Mouse (Mus musculus): Measurements from ENCODE around the gene Cyb561d2.
"Not testable (repeated sequence)": the region's sequence is repeated elsewhere in the genome, so short reads cannot be mapped to it uniquely, and the experiment has no call there.

Gene Cyb561d2

GRCm38 (mm10) chr9:107541474-107542351, at the start of gene Cyb561d2, which contains the start of gene Nprl2:
Gene Cyb561d2 (minus strand): TSS chr9:107542193.
Gene Nprl2 (plus strand): TSS chr9:107542226.
- peak; percentile 86 to 92 for DNase-seq (ENCODE audit: low spot score in 2 of 2)

DNA sequence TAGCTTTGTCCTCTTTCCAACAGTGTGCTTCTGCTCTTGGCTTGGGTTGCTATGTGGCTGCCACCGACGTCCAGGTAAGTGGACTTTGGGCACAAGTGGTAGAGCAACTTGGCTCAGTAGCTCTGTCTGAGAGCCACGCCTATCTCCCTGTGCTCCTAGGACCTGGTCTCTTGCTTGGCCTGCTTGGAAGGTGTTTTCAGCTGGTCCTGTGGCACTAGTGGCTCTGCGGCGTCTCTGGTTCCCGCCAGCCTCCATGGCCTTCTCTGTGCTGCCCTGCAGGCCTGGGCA, 48.7 kb upstream of the Cyb561d2 start:
- no peak for DNase-seq (ENCODE audit: low spot score in 2 of 2)

GRCm38 (mm10) chr9:107590058-107590772, 48.2 kb upstream of the Cyb561d2 start:
- DNase-seq (ENCODE audit: low spot score in 2 of 2) = no peak

DNA sequence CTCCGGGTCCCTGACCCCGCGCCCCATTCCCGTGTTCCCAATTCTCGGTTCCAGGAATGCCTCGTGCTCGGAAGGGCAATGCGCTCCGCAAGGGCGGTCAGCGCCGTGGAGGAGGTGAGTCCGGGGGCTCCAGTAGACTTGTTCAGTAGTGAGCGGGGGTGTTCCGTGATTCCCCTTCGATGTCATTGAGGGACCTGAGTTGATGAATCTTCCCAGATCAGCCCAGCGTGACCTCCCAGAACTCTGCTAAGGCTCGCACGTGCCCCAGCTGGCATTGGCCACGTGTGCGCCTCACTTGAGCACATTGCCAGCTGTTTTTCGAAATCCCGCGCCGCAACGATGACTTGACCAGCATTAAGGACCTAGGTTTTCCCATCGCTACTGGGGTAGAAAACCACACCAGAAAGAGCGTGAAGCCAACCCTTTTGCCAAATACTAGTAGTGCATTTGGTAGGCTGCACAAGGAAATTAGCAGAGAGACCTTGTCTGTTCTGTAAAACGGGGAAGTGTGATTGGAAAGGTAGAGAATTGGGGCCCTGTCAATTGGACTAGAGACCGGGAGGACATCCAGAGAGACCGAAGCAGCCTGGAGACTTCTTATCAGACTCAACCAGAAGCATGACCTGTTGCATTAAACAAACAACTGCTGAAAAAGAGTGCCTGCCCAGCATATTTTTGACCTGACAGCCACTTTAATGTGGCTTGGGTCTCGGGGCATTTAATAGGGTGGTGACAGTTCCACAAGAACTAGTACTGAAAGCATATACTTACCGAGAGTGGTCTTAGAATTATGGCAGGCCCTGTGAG, 46.0 kb upstream of the Cyb561d2 start:
- no peak for DNase-seq (ENCODE audit: low spot score in 2 of 2)

GRCm38 (mm10) chr9:107586974-107587832, 45.2 kb upstream of the Cyb561d2 start, which contains the start of gene Ifrd2:
Gene Ifrd2 (plus strand): TSS chr9:107587642.
- peak; percentile 88 to 93 for DNase-seq (ENCODE audit: low spot score in 2 of 2)

GRCm38 (mm10) chr9:107586504-107586903, 44.5 kb upstream of the Cyb561d2 start:
- no peak for DNase-seq (ENCODE audit: low spot score in 2 of 2)

DNA sequence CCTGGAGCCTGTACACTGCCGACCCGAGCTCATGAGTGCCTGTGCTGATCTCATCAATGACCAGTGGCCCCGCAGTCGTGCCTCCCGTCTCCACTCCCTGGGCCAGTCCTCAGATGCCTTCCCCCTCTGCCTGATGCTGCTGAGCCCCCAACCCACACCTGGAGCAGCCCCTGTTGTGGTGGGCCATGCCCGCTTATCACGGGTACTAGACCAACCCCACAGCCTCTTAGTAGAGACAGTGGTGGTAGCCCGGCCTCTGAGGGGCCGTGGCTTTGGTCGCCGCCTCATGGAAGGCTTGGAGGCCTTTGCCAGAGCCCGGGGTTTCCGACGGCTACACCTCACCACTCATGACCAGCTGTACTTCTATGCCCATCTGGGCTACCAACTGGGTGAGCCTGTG, 41.2 kb upstream of the Cyb561d2 start:
- no peak for DNase-seq (ENCODE audit: low spot score in 2 of 2)

DNA sequence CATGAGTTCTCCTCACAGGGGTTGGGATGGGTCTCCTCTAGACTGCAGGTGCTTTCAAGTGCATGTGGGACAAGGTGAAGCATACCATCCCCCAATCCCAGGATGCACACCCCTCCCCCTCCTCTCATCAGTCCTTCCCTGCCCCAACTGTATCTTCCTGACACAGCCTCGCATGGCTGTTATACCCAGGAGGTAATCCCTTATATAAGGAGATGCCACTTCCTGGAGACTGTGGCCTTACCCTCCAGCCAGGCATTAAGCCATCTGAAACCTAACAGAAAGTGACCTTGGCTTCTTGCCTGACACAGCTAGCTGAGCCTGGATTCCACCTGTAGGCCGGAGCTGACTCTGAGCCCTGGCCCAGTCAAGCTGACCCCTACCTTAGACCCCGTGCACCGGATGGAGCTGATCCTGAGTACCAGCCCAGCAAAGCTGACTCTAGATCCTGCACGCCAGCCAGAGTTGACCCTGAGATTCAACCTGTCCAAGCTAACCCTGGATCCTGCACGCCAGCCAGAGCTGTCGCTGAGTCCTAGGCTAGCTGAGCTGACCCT, 40.6 kb upstream of the Cyb561d2 start:
- DNase-seq (ENCODE audit: low spot score in 2 of 2) = no peak

DNA sequence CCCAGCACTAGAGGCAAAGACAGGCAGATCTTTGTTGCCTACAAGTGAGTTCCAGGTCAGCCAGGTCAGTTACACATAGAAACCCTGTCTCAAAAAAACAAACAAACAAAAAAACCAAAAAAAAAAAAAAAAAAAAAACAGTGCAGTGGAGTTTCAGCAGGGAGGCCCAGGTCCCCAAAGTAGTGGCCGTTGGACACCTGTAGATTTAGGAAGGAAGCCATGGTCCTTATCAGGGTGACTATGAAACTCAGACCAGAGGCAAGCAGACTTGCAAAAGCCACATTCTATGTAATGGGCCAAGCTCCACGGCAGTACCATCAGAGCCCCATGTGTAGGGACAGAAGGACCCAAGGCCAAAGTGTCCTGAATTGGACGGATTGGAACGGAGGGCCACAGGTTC, 39.6 kb upstream of the Cyb561d2 start:
- no peak for DNase-seq (ENCODE audit: low spot score in 2 of 2)

- DNase-seq (ENCODE audit: low spot score in 2 of 2) = peak; percentile 59 to 79
Observed at GRCm38 (mm10) chr9:107580501-107581317, 38.7 kb upstream of the Cyb561d2 start, which contains the start of gene Hyal3. Gene Hyal3 (plus strand): TSS chr9:107580818.

GRCm38 (mm10) chr9:107579023-107579900, 37.3 kb upstream of the Cyb561d2 start:
- DNase-seq (ENCODE audit: low spot score in 2 of 2) = no peak

DNA sequence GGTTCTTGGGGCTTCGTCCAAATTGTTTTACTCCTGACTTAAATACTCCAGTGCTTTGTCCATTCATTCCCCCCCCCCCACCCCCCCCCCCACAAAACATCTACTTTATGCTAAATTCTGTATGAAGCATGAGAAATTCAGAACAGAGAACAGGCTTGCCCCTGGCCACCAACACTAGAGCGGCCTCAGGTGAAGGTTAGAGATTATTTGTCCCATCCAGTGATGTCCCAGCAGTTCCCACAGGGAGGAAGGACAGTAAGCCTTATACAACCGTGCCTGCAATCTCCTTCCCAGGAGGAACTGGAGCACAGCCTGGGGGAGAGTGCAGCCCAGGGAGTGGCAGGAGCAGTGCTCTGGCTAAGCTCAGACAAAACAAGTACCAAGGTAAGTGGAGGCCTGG, 36.6 kb upstream of the Cyb561d2 start, which contains the start of gene Naa80:
TSS of gene Naa80 (plus strand) at position 301 of the 400 bp plus-strand sequence.
- no peak for DNase-seq (ENCODE audit: low spot score in 2 of 2)

GRCm38 (mm10) chr9:107577871-107578270, 35.9 kb upstream of the Cyb561d2 start:
- no peak for DNase-seq (ENCODE audit: low spot score in 2 of 2)

- peak in 1 of 2 experiments; percentile 70 for DNase-seq (ENCODE audit: low spot score in 2 of 2)
Observed at GRCm38 (mm10) chr9:107576357-107577107, 34.5 kb upstream of the Cyb561d2 start, which contains the start of gene Hyal1. Gene Hyal1 (plus strand): TSS chr9:107576927.

DNA sequence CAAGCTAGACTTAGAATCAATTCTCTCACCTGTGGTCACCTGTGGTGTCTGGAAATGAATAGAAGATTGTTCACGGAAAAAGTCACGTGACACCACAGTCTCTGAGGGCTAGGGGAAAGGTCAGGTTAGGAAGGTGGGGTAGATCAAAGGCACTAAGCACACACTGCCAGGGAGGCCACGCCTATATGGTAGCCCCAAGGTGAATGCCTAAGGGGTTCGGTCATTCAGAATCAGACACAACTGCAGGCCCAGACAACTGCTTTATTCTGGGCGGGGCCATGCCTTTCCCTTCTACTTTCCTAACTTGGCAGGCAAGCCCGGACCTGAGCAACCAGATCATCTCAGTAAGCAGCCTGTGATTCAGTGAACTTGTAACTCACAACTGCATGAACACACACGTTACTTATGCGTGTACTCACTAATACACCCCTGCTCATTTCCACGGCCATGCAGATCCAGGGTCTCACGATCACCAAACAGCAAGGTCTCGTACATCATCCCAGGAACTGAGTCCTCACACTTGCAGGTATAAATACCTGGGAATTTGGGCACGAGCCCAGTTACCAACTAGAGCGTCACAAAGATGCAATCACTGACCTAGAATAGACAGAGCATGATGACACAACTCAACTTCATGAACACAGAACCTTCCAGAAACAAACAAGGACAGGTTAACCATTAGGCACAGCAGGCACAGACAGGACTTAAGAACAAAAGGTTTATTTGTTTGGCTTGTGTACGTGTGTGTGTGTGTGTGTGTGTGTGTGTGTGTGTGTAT, 33.8 kb upstream of the Cyb561d2 start:
- no peak for DNase-seq (ENCODE audit: low spot score in 2 of 2)

DNA sequence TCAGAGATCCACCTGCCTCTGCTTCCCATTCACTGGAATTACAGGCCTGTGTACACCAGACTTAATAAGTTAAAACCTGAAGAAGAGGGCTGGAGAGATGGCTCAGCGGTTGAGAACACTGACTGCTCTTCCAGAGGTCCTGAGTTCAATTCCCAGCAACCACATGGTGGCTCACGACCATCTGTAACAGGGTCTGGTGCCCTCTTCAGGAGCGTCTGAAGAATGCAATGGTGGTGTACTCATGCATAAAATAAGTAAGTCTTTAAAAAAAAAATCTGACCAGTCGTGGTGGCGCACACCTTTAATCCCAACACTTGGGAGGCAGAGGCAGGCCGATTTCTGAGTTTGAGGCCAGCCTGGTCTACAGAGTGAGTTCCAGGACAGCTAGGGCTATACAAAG, 31.8 kb upstream of the Cyb561d2 start:
- DNase-seq (ENCODE audit: low spot score in 2 of 2) = not testable (repeated sequence)

DNA sequence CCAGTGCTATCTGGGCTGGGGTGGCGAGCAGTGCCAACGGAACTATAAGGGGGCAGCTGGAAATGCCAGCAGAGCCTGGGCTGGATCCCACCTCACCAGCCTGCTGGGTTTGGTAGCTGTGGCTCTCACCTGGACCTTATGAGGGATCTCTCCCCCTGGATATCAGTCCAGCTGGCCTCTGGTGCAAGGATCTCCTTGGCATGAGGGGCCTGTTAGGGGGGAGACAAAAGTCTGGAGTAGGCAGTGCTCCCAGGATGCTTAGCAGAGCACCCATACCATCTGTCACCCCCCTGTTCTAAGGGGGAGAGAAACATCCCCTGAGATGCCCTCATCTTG, 30.3 kb upstream of the Cyb561d2 start:
- DNase-seq (ENCODE audit: low spot score in 2 of 2) = no peak
